Mouse (Mus musculus) T-helper 17 cell (primary cell): ENCODE measurements around the gene Mrpl4.

Experiments
- in situ Hi-C, 2 experiments: fragments of 300-600 bp; cut with MboI, MseI; formaldehyde crosslinking; loops; 1 replicate in 1 of 2; 2 replicates in 1 of 2; pipeline ENCODE4 v1.15.1; 2025; ENCODE audit warnings: high pct_unique_total_duplicates in 2 of 2

Gene Mrpl4

DNA sequence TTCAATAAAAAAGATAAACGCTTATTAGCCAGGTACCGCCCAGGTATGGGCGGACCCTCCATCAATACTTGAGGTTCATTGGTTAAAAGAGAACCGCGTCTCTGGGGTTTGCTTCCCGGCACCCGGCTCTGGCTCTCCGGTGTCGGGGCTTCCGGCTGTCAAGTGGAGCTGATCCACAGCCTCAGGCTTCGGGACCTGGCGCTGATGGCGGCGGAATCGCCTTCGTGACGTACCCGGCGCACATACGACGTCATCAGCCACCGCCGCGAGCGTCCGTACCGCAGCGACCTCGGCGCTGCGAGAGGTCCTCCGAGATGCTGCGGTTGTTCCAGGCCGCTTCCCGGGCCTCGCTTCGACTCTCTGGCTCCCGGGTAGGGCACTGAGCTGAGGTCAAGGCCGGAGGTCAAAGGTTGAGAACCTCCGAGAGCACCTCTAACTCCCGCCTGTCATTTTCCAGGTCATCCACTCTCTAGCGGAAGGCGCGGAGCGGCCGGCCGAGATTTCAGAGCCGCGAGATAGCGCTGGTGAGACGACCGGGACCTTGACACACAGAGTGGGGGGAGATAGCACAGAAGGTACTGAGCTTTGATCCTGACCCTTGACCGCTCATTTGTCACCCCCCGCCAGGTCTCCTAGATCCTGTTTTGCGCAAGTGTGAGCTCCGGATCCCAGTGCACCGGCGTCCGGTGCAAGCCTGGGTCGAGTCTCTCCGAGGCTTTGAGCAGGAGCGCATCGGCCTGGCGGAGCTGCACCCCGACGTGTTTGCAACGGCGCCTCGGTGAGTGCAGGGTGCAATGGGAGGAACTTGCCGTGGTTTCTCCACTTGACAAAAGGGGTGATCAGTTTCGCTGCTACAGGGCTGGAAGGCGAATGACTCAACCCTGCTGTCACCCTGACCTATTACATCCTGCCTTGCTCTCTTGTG lies at the start of gene Mrpl4:
Gene Mrpl4, plus strand, starts transcription at position 112 of the 925 bp plus-strand sequence.
- in situ Hi-C loops = loop anchor here in 1 of 2 experiments (5.0 kb wide), 1 partner anchor 106 kb away; the partner anchor contains the start of gene Eif3g

DNA sequence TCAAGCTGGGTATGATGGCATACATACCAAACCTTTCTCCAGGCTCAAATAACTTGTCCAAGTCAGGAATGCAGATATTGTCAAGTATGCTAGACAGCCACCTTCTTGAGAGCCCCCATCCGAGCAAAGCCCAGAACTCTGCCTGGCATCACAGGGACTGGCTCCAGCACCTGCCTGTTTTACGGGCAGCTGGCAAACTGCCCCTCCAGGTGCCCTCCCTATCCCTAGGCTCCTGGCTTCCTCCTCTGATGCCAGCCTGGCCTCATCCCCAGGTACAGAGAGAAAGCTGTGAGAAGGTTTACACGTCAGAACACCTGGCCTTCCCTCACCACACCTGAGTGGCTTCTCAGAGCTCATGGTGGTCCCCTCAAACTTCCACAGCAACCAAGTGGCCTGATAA lies 45.5 kb upstream of the Mrpl4 start:
- in situ Hi-C loops = no loop called here

DNA sequence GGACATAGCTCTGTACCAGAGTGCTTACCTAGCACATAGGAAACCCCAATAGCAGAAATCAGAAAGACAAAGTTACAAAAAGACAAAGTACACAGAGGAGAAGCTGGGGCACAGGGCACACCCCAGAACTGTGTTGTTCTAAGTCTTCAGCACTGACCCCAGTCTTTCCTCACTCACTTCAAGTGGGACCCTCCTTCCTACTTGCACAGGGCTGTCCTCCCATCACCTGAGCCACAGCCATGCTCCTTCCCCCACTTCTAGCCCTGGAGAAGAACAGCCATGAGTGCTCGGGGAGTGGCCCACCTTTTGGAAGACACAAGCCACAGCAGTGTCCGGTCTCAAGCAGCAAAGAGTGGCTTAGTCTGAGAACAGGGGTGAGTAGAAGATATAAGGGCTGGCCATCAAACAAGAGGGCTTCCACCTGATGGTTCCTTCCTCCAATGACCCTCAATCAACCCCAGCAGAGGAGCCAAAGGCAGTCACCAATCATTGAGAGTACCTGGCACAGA lies 43.1 kb upstream of the Mrpl4 start, which contains the start of gene Dnmt1:
Gene Dnmt1, minus strand, starts transcription at position 459 of the 509 bp plus-strand sequence.
- in situ Hi-C loops = no loop called here

DNA sequence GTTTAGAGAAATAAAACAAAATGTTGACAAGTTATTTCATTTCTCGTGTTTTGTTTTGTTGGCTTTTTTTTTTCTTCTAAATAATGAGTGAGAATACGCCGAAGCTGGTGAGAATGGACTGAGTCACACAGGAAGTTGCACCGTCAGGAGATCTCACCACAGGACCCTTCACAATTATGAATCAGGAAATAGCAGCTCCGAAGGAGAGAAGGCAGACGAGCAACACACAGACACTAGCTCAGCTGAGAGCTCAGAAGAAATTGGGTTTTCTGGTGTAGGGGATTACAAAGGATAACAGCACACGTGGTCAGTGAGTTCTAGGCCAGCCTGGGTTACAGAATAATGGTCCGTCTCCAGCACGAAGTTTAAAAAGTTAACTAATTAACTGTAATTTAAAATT lies 41.0 kb upstream of the Mrpl4 start:
- in situ Hi-C loops = no loop called here

DNA sequence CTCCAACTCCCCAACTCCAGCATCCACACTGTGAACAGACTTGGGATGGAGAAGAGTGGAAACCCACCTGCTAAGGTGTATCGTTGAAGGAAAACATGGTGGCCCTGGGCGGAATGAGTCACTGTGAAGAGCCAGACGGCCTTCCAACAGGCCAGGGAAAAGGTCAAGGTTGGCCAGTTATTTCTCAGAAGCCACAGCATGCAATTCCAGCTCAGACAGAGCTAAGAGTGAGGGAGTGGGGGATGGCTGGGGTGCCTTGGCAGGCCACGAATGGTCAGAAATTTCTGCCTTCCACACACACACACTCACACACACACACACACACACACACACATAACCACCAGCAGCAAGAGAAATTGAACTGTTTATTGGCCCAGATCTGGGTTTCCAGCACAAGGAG lies 36.9 kb upstream of the Mrpl4 start:
- in situ Hi-C loops = no loop called here

DNA sequence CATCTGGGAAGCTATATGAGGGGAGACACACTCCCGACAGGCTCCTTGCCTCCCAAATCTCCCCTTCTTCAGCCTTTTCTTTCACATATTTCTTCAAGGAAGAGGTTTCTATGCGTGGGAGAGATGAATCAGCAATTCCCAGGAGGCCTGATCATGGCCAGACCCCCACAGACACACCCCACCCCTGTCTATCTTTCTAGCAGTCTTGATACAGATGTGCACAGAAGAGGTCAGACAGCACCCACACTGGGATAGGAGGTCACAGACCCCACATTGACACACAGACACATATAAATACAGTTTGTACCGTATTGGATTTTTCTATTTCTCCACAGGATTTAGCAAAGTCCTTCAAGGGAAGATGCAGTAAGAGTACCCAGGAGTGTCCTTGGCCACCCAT lies 36.5 kb upstream of the Mrpl4 start:
- in situ Hi-C loops = no loop called here

DNA sequence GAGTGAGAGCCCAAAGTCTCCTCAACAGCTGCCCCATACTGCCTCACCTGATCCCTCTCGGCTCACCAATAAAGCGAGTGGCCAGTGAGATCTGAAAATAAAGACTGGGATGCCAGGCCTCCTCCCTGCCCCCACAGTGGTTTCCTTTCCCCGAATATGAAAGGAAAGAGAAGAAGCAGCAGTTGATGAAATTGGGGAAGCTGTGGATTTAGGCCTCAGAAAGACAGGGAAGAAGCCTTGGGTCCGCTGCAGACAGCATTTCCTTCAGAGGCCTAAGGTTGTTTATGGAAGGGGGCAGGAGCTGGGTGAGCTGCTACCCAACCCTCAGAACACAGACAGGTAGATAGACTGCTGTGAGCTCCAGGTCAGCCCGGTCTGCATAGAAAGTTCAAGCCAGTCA lies 35.8 kb upstream of the Mrpl4 start:
- in situ Hi-C loops = no loop called here

DNA sequence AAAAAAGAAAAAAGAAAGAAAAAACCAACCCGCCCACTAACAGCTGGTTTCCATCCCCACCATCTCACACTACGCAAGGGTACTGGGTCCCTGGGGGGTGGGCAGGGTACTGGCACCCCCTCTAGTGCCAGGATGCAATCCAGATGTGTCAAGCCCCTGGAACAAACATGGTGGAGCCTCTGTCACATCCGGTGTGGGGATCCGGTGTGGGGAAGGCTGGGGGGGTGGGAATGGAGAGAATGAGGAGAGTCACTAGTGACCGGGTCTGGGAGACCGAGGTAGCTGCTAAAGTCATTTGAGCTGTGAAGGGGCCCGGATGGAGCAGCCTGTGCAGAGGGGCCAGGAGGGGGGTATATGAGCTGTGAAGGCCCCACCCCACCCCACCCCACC lies 30.8 kb upstream of the Mrpl4 start:
- in situ Hi-C loops = loop anchor here in 1 of 2 experiments (10.0 kb wide), 1 partner anchor 477 kb away; the partner anchor contains the start of gene Zfp426

DNA sequence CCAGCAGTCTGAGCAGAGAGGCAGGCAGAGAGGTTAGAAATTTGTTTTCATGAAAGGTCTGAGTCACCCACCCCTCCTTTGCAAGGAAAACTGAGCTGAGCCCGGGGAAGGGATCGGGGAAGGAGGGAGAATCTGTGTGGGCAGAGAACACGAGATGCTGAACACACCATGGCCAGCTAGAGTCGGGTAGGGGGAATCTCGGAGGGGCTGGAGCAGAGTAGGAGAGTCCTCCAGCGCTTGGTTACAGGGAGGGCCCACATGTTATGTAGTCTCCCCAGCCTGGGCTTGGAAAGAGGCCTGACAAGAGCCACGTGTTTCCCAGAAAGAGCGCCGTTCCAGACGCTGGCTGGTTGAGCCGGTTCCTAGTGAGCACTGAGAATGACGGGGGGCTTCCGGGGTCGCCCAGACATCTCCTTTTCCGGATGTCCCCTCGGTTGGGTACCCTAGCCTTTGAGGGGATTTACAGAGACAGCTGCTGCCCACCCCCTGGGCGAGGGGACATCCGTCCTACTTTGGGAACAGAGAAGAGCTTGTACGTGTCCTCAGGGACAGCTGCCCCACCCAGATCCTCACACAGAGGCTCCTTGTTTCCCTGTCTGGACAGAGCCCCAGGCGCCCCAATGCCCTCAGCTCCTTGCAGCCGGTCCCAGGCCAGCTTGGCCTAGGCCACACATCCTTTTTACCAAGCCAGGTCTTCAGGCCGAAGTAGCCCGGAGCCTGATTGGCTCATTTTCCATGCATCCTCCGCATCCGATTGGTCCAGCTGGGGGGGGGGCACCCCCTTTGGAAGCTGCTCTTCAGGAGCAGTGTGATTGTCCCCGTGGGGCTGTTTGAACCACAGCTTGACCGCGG lies 30.2 kb upstream of the Mrpl4 start:
- in situ Hi-C loops = loop anchor here in 1 of 2 experiments (10.0 kb wide), 1 partner anchor 478 kb away; the partner anchor contains the start of gene Zfp426

DNA sequence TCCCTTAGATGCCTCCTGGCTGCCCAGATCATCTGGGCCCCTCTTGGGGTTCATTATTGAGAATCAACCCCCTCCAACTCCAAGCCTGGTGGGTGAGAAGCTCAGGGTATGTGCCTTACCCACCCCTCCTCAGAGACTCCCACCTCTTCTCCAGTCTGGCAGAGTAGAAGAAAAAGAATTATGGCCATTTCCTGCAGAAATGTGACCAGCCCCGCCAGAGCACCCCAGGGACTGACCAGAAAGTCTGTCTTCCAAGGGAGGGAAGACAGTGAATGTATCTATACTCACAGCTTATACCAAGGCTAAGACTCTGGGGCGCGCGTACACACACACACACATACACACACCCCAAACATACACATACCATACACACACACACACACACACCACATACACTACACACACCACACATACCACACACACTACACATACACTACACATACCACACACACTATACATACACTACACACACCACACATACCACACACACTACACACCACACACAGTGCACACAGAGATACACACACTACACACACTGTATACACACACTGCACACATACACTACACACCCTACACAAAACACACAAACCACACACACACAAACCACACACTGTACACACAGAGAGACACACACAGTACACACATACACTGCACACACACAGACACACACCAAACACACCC lies 29.4 kb upstream of the Mrpl4 start:
- in situ Hi-C loops = loop anchor here in 1 of 2 experiments (10.0 kb wide), 1 partner anchor 478 kb away; the partner anchor contains the start of gene Zfp426

DNA sequence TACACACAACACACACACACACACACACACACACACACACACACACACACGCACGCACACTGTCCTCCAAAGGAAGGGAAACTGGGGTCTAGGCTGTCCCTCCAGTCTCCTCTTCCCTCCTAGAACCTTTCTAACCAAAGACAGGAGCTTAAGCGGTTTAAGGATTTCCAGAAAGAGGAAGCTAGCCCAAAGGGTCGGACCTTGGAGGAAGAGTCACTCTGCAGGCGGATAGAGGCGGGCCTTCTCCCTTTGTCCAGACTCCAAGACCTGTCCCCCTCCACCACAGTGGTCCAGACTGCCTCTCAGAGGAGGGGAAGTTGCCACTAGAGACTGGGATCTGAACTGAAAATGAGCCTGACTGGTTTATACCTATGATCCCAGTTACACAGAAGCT lies 28.9 kb upstream of the Mrpl4 start:
- in situ Hi-C loops = loop anchor here in 1 of 2 experiments (10.0 kb wide), 1 partner anchor 479 kb away; the partner anchor contains the start of gene Zfp426

DNA sequence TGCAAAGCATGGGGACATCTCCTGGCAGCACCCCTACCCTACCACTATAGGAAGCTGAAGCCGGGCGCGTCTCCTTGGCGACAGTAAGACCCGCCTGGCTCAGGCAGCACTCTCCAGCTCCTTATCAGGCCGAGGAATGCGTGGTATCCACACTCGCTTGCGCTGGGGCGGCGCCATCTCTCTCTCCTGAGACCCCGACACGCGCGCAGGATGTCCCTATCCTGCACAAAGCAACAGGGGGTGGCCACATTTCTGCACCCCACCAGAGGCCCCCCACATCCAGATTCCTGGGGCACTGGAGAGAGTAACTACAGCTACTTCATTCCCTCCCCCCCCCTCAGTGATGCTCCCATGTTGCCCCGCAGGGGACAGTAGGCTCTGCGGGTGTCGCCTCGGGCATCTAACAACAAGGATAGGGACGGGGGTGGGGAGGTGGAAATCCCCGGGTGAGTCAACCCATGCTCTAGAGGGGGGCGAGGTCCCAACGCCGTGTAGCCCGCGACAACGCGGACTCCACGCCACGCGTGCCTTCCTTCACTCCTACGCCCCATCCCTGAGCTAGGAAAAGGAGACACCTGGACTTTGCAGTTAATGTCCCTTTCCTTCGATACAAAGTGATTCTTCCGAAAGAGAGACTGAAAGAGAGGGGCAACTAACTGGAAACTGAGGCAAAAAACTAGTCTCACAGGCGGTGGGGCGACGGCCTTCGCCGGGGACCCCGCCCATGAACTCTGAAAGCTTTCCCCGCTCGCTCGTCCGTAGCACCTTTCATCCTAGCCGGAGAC lies 26.9 kb upstream of the Mrpl4 start:
- in situ Hi-C loops = loop anchor here in 1 of 2 experiments (10.0 kb wide), 1 partner anchor 481 kb away; the partner anchor contains the start of gene Zfp426

DNA sequence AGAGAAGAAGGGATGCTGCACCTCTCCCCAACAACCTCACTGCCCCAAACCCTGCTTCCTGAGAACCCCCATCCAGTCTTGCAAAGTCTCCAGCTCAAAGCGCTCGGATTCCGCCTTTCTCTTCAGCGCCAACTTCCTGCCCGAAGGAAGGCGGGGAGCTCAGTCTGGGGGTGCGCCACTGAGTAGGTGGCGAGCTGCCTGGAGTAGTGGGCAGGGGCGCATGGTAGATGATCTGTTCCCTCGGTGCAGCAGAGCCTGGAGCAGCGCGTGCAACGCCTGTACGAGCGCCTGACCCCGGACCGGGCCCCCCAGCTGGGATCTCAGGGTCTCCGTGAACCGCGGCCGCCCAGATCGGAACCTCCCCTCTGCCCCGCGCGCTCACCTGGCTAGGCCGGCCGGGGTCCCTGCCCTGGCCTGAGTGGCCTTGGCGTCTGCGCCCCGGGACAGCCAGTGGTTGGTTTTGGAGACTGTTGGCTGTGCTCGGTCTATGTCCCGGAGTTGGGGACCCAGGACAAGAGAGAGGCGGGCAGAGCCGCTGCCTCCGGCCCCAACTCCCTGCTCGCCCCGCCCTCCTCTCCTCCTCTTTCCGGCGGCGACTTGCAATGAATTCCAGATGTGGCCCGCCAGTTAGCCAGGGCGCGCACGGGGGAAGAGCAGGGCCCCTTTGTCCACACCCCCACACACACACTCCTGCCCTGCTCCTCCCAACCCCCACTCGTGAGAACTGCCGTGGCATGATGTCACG lies 26.1 kb upstream of the Mrpl4 start, which contains the start of gene S1pr2:
Gene S1pr2, minus strand, starts transcription at position 566 of the 745 bp plus-strand sequence.
- in situ Hi-C loops = loop anchor here in 1 of 2 experiments (10.0 kb wide), 1 partner anchor 482 kb away; the partner anchor contains the start of gene Zfp426

DNA sequence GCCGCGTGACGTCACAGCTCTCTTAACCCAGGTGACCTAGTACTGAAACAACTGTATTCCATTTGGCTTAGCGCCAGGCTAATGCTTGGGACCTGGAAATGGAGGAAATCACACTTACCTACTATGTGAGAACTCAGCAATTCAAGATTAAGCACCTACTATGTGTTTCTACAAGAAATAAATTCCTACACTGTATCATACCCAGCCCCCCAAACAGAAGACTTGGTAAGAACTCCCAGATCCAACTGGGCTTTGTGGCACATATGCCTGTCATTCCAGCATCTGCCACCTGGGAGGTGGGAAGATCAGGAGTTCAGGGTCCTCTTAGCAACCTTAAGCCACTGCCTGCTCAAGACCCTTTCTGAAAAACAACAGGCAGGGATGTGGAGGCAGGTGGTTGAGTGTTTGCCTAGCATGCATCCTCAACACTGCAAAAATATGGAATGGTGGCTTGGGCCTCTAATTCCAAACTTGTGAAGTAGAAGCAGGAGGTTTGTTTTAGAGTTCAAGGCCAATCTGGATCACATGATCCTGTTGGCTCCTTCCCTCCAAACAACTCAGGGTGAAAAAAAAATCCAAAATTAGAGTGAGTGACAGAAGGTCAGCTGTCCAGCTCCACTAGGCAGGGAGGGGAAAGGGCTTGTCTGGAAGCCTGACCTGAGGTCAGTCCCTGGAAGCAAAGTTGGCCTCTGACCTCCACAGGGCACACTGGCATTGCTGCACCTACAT lies 25.4 kb upstream of the Mrpl4 start:
- in situ Hi-C loops = loop anchor here in 1 of 2 experiments (10.0 kb wide), 1 partner anchor 482 kb away; the partner anchor contains the start of gene Zfp426

DNA sequence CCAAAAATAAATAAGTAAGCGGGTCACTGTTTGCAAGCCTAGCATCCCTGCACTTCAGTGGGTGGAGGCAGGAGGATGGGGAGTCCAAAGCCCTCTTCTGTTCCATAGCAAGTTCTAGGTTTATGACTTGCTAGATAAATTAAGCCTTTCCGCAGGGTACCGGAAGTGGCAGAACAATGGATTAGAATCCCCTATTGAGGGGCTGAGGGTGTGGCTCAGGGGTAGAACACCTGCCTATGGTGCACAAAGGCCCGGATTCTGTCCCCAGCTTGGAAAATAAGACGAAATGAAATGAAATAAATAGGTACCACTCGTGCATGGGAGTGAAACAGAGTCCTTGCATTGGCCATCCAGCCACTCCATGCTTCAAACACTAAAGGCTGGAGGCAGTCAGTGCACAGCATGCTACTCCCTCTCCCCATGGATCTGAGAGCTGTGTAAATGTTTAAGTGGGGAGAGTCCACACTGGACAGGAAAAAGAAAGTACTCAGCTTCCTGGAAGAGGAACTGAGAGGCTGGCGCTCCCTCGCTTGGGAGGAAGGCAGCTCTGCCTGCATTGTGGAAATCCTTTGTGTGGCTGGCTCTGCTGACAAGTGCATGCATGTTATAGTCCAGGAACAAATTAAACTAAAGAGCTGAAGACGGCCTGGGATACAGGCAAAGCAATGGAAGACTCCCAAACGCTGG lies 24.0 kb upstream of the Mrpl4 start:
- in situ Hi-C loops = loop anchor here in 1 of 2 experiments (10.0 kb wide), 1 partner anchor 484 kb away; the partner anchor contains the start of gene Zfp426

DNA sequence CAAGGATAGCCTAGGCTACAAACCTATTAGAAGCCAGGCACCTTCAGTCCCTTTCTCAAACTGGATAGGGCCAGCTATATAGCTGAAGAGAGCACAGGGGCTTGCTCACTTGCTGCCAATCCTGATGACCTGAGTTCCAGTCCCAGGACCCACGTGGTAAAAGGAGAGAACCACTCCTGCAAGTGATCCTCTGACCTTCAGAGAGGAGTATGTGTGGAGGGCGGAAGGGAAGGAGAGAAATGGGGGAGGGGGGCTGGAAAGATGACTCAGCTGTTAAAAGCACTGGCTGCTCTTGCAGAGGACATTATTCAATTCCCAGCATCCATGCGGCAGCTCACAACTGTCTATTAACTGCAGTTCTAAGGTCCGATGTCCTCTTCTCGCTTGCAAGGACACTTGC lies 23.4 kb upstream of the Mrpl4 start:
- in situ Hi-C loops = loop anchor here in 1 of 2 experiments (10.0 kb wide), 1 partner anchor 484 kb away; the partner anchor contains the start of gene Zfp426

DNA sequence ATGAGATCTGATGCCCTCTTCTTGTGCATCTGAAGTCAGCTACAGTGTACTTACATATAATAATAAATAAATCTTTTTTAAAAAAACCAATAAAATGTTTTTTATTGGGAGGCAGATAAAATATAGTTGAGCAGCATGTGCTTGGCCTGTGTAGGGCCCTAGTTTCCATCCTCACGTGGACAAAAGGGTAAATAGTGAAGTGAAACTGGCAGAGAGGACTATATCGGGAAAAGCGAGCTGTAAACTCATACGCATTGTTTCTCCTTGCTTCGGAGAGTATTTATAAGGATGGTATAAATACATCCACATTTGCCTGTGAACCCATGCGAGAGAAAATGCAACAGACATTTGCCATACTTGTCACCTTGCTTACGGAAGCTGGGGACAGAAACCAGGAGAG lies 22.8 kb upstream of the Mrpl4 start:
- in situ Hi-C loops = loop anchor here in 1 of 2 experiments (10.0 kb wide), 1 partner anchor 485 kb away; the partner anchor contains the start of gene Zfp426
